Mouse (Mus musculus) ovary, postnatal 14 days (tissue): ENCODE results near the gene Rragd.
A peak's percentile ranks its signal among the peaks of the same experiment; 100 is the strongest.

Experiments
- DNase-seq: peaks from one replicate; pipeline ENCODE4 v3.0.0; 2022; ENCODE audit warnings: low spot score

Gene Rragd

GRCm38 (mm10) chr4:33049601-33050000 is 66.8 kb downstream of the Rragd start:
- DNase-seq: no peak

- DNase-seq: no peak
Observed at GRCm38 (mm10) chr4:33052055-33052454, 69.2 kb downstream of the Rragd start.

GRCm38 (mm10) chr4:33052650-33053049 is 69.8 kb downstream of the Rragd start:
- no peak for DNase-seq

- DNase-seq: no peak
Observed at GRCm38 (mm10) chr4:33054426-33054825, 71.6 kb downstream of the Rragd start.

- DNase-seq: no peak
Observed at GRCm38 (mm10) chr4:33056317-33056716, 73.5 kb downstream of the Rragd start.

- peak; percentile 15 for DNase-seq
Observed at GRCm38 (mm10) chr4:33057890-33058687, 75.3 kb downstream of the Rragd start.

GRCm38 (mm10) chr4:33061158-33061557 is 78.3 kb downstream of the Rragd start:
- DNase-seq: no peak

GRCm38 (mm10) chr4:33062981-33063380 is 80.1 kb downstream of the Rragd start, which contains the start of gene Gabrr2:
TSS of gene Gabrr2 (plus strand) at chr4:33062999.
- no peak for DNase-seq

GRCm38 (mm10) chr4:33064986-33065385 is 82.1 kb downstream of the Rragd start:
- no peak for DNase-seq

- no peak for DNase-seq
Observed at GRCm38 (mm10) chr4:33066223-33066960, 83.6 kb downstream of the Rragd start.

- no peak for DNase-seq
Observed at GRCm38 (mm10) chr4:33067331-33067730, 84.5 kb downstream of the Rragd start.

GRCm38 (mm10) chr4:33067826-33068225 is 85.0 kb downstream of the Rragd start:
- no peak for DNase-seq

- no peak for DNase-seq
Observed at GRCm38 (mm10) chr4:33068894-33069293, 86.1 kb downstream of the Rragd start.

- DNase-seq: no peak
Observed at GRCm38 (mm10) chr4:33070326-33070725, 87.5 kb downstream of the Rragd start.

GRCm38 (mm10) chr4:33071337-33071736 is 88.5 kb downstream of the Rragd start:
- DNase-seq: no peak
